Mouse (Mus musculus) spleen, adult 2 months (tissue): ENCODE results near the gene Hivep1. TPM values are rescaled to one million over a fixed set of nuclear protein-coding genes. Genes with fewer than 3 reads are reported as not detected.

Experiments
- DNase-seq, 2 experiments: peaks; one replicate each; pipeline versions ENCODE4 v3.0.0 to v3.0.0-alpha.2; 2012 to 2021; ENCODE audit warnings: low spot score in 2 of 2, low read depth in 1 of 2
- H3K27ac ChIP-seq: fragments of 200-500 bp; 2 replicates; pipeline ENCODE4 v1.5.1; 2012; ENCODE audit warnings: low read length, inconsistent platforms; ENCODE audit not compliant: insufficient read depth
- H3K27me3 ChIP-seq: fragments of 200-500 bp; 2 replicates; pipeline ENCODE4 v1.6.1; 2012; ENCODE audit warnings: mild to moderate bottlenecking, moderate library complexity, low read length, inconsistent platforms; ENCODE audit not compliant: control insufficient read depth, insufficient read depth
- H3K36me3 ChIP-seq: fragments of 200-500 bp; 2 replicates; pipeline ENCODE4 v1.6.1; 2012; ENCODE audit warnings: mild to moderate bottlenecking, low read length, inconsistent platforms; ENCODE audit not compliant: control insufficient read depth, insufficient read depth
- H3K4me1 ChIP-seq: fragments of 200-500 bp; 2 replicates; pipeline ENCODE4 v1.6.1; 2011; ENCODE audit warnings: inconsistent platforms; ENCODE audit not compliant: control insufficient read depth, insufficient read depth, insufficient read length
- H3K4me3 ChIP-seq: fragments of 200-500 bp; 2 replicates; pipeline ENCODE4 v1.5.1; 2011; ENCODE audit warnings: mild to moderate bottlenecking, inconsistent platforms; ENCODE audit not compliant: insufficient read depth, insufficient read length; ENCODE audit errors: extremely low read depth
- CTCF ChIP-seq: fragments of 200-500 bp; IDR thresholded peaks from 2 replicates; pipeline ENCODE4 v1.5.1; 2011; ENCODE audit warnings: mild to moderate bottlenecking, inconsistent platforms; ENCODE audit not compliant: insufficient read depth, insufficient read length, insufficient replicate concordance; ENCODE audit errors: extremely low read depth
- POLR2A ChIP-seq: fragments of 200-500 bp; IDR thresholded peaks from 2 replicates; pipeline ENCODE4 v1.6.1; 2011; ENCODE audit warnings: low read depth, low read length, inconsistent platforms
- WGBS: fragments of 180-500 bp; shearing (Covaris S2); methylation state at CpG from one replicate; pipeline ENCODE4 v1.1.7; 2018; 5-methylcytosine and 5-hydroxymethylcytosine counted together
- polyA plus RNA-seq: library from polyadenylated mRNA; depleted of rRNA; stranded (reverse); fragments of >200 nt; gene quantifications from 2 replicates; pipeline ENCODE4 v1.2.3, GENCODE M21; 2012

Gene Hivep1
- polyA plus RNA-seq, 1 experiment = 22.5 TPM

GRCm38 (mm10) chr13:42108483-42109215, 56.8 kb downstream of the Hivep1 start:
- DNase-seq = no peak
- no peak overlapping the region for H3K27ac ChIP-seq
- H3K4me3 ChIP-seq = no peak overlapping the region
- no peak for TF ChIP-seq CTCF
- TF ChIP-seq POLR2A = no peak
- peaks cover 5% of the 10 kb centered on the region; the same call in 1 of the 2 replicates for H3K4me1 ChIP-seq
- H3K27me3 ChIP-seq = no peaks in the 10 kb centered on the region
- no peaks in the 10 kb centered on the region for H3K36me3 ChIP-seq
- 60% methylated on average over 11 of the region's 11 CpGs for WGBS

- no peak overlapping the region for H3K27ac ChIP-seq
- 65% methylated on average over 3 of the region's 3 CpGs for WGBS
- H3K27me3 ChIP-seq = no peaks in the 10 kb centered on the region
- no peaks in the 10 kb centered on the region for H3K36me3 ChIP-seq
- no peak overlapping the region for H3K4me3 ChIP-seq
- no peak for DNase-seq
- no peak for TF ChIP-seq POLR2A
- no peak for TF ChIP-seq CTCF
- H3K4me1 ChIP-seq = peaks cover 3% of the 10 kb centered on the region; the same call in 1 of the 2 replicates
These were observed 58.6 kb downstream of the Hivep1 start for GRCm38 (mm10) chr13:42110416-42110815.

- H3K4me1 ChIP-seq = peaks cover 3% of the 10 kb centered on the region; the same call in 1 of the 2 replicates
- WGBS = 81% methylated on average over 6 of the region's 6 CpGs
- no peak for DNase-seq
- no peak overlapping the region for H3K27ac ChIP-seq
- H3K4me3 ChIP-seq = no peak overlapping the region
- H3K36me3 ChIP-seq = no peaks in the 10 kb centered on the region
- no peak for TF ChIP-seq CTCF
- TF ChIP-seq POLR2A = no peak
- H3K27me3 ChIP-seq = no peaks in the 10 kb centered on the region
These were observed 60.2 kb downstream of the Hivep1 start for GRCm38 (mm10) chr13:42112071-42112470.

GRCm38 (mm10) chr13:42112748-42113147, 60.9 kb downstream of the Hivep1 start:
- WGBS = 89% methylated on average over 5 of the region's 5 CpGs
- Histone ChIP-seq H3K4me3 (no peak overlapping the region), H3K4me1 (peaks cover 3% of the 10 kb centered on the region; the same call in 1 of the 2 replicates), H3K27ac (no peak overlapping the region), H3K27me3 (no peaks in the 10 kb centered on the region), H3K36me3 (no peaks in the 10 kb centered on the region)
- no peak for DNase-seq
- TF ChIP-seq POLR2A (no peak), CTCF (no peak)

- H3K36me3 ChIP-seq = no peaks in the 10 kb centered on the region
- DNase-seq = no peak
- H3K4me1 ChIP-seq = no peaks in the 10 kb centered on the region; the same call in 1 of the 2 replicates
- 90% methylated on average over 7 of the region's 7 CpGs for WGBS
- no peak overlapping the region for H3K4me3 ChIP-seq
- no peak overlapping the region for H3K27ac ChIP-seq
- no peaks in the 10 kb centered on the region for H3K27me3 ChIP-seq
- no peak for TF ChIP-seq CTCF
- TF ChIP-seq POLR2A = no peak
These were observed 61.8 kb downstream of the Hivep1 start for GRCm38 (mm10) chr13:42113601-42114000.

- Histone ChIP-seq H3K27me3 (no peaks in the 10 kb centered on the region), H3K4me3 (no peak overlapping the region), H3K36me3 (no peaks in the 10 kb centered on the region), H3K4me1 (no peaks in the 10 kb centered on the region; the same call in 1 of the 2 replicates), H3K27ac (no peak overlapping the region)
- no peak for DNase-seq
- no peak for TF ChIP-seq CTCF
- no peak for TF ChIP-seq POLR2A
- WGBS = 92% methylated on average over 6 of the region's 6 CpGs
These were observed 64.5 kb downstream of the Hivep1 start for GRCm38 (mm10) chr13:42116301-42116700.

- peaks cover 4% of the 10 kb centered on the region; the same call in 1 of the 2 replicates for H3K36me3 ChIP-seq
- no peak overlapping the region for H3K4me3 ChIP-seq
- H3K27me3 ChIP-seq = no peaks in the 10 kb centered on the region
- H3K4me1 ChIP-seq = no peaks in the 10 kb centered on the region; the same call in 1 of the 2 replicates
- WGBS = 98% methylated on average over 2 of the region's 2 CpGs
- DNase-seq = no peak
- TF ChIP-seq POLR2A = no peak
- no peak for TF ChIP-seq CTCF
- H3K27ac ChIP-seq = no peak overlapping the region
These were observed 67.2 kb downstream of the Hivep1 start for GRCm38 (mm10) chr13:42119062-42119461.
